Mouse (Mus musculus): ENCODE measurements around the gene Agfg1. TPM values are rescaled to one million over a fixed set of nuclear protein-coding genes. Genes with fewer than 3 reads are reported as not detected.

Agfg1 gene
- total and polyA plus RNA-seq, 3 experiments, result 34.1 to 58.6 TPM; not detected in 1

GRCm38 (mm10) chr1:82855729-82856128 is 16.4 kb downstream of the Agfg1 start (continued):
- peak; percentile 76 for TF ChIP-seq RCOR1 (IDR thresholded peaks at IDR 0.05; ENCODE audit: low read depth, low read length)

GRCm38 (mm10) chr1:82858236-82858635 is 19.0 kb downstream of the Agfg1 start:
- H3K9ac ChIP-seq (ENCODE audit: control insufficient read depth, low read depth, low read length, poor library complexity, severe bottlenecking), result no peak overlapping the region
- H3K79me2 ChIP-seq (ENCODE audit: control insufficient read depth, insufficient read depth, low read length, poor library complexity), result peaks cover 22% of the 10 kb centered on the region
- no peaks in the 10 kb centered on the region for H3K9me3 ChIP-seq (replicated peaks; ENCODE audit: insufficient read depth, low read length)
- no peaks in the 10 kb centered on the region for H3K27me3 ChIP-seq (ENCODE audit: control insufficient read depth in 1 of 2, insufficient read depth in 2 of 2, low read length in 2 of 2)
- H3K4me3 ChIP-seq (ENCODE audit: control insufficient read depth in 1 of 2, insufficient read depth in 1 of 2, low read depth in 2 of 2, low read length in 2 of 2), result no peak overlapping the region
- no peak overlapping the region for H3K27ac ChIP-seq (ENCODE audit: control insufficient read depth, low read depth, low read length)
- DNase-seq (ENCODE audit: low read depth, low spot score), result no peak
- TF ChIP-seq CHD1 (IDR thresholded peaks at IDR 0.05; ENCODE audit: low read depth, low read length) (no peak), MXI1 (IDR thresholded peaks at IDR 0.05; ENCODE audit: low read depth, low read length) (no peak), POLR2AphosphoS5 (IDR thresholded peaks at IDR 0.05; ENCODE audit: borderline replicate concordance, low read depth, low read length) (no peak), MYB (IDR thresholded peaks at IDR 0.05; ENCODE audit: low read depth, low read length) (no peak), TBP (IDR thresholded peaks at IDR 0.05; ENCODE audit: low read depth, low read length) (no peak), HCFC1 (IDR thresholded peaks at IDR 0.05; ENCODE audit: low read depth, low read length) (no peak), CHD2 (IDR thresholded peaks at IDR 0.05; ENCODE audit: low read length) (no peak)
- peaks cover 7 to 12% of the 10 kb centered on the region in 2 experiments for H3K4me1 ChIP-seq (ENCODE audit: control insufficient read depth in 1 of 2, insufficient read depth in 2 of 2, low read length in 2 of 2)
- peaks cover 4 to 14% of the 10 kb centered on the region in 2 experiments; a peak in 3 of 4 replicates for H3K36me3 ChIP-seq (ENCODE audit: control insufficient read depth in 1 of 2, insufficient read depth in 2 of 2, low read length in 2 of 2)

- TF ChIP-seq EP300 (IDR thresholded peaks at IDR 0.05; ENCODE audit: low read depth in 1 of 2, low read length in 2 of 2) (no peak), NELFE (IDR thresholded peaks at IDR 0.05; ENCODE audit: low read depth, low read length) (no peak), UBTF (IDR thresholded peaks at IDR 0.05; ENCODE audit: borderline replicate concordance, insufficient read depth, low read depth, low read length) (no peak), SMC3 (IDR thresholded peaks at IDR 0.05; ENCODE audit: low read depth, low read length) (no peak)
- Histone ChIP-seq H3K4me3 (ENCODE audit: control insufficient read depth in 1 of 2, insufficient read depth in 1 of 2, low read depth in 2 of 2, low read length in 2 of 2) (no peak overlapping the region), H3K9me3 (replicated peaks; ENCODE audit: insufficient read depth, low read length) (no peaks in the 10 kb centered on the region), H3K79me2 (ENCODE audit: control insufficient read depth, insufficient read depth, low read length, poor library complexity) (peaks cover 20% of the 10 kb centered on the region), H3K4me1 (ENCODE audit: control insufficient read depth in 1 of 2, insufficient read depth in 2 of 2, low read length in 2 of 2) (peaks cover 3 to 13% of the 10 kb centered on the region in 2 experiments; a peak in 3 of 4 replicates), H3K36me3 (ENCODE audit: control insufficient read depth in 1 of 2, insufficient read depth in 2 of 2, low read length in 2 of 2) (peaks cover 5 to 18% of the 10 kb centered on the region in 2 experiments; a peak in 3 of 4 replicates), H3K27me3 (ENCODE audit: control insufficient read depth in 1 of 2, insufficient read depth in 2 of 2, low read length in 2 of 2) (no peaks in the 10 kb centered on the region), H3K27ac (ENCODE audit: control insufficient read depth, low read depth, low read length) (no peak overlapping the region), H3K9ac (ENCODE audit: control insufficient read depth, low read depth, low read length, poor library complexity, severe bottlenecking) (no peak overlapping the region)
- no peak for DNase-seq (ENCODE audit: low read depth, low spot score)
These were observed 21.1 kb downstream of the Agfg1 start for GRCm38 (mm10) chr1:82860391-82860790.

GRCm38 (mm10) chr1:82870202-82870601 is 30.9 kb downstream of the Agfg1 start:
- H3K9ac ChIP-seq (ENCODE audit: control insufficient read depth, low read depth, low read length, poor library complexity, severe bottlenecking), result no peak overlapping the region
- TF ChIP-seq MXI1 (IDR thresholded peaks at IDR 0.05; ENCODE audit: low read depth, low read length) (no peak), ZC3H11A (IDR thresholded peaks at IDR 0.05; ENCODE audit: low read depth, low read length) (no peak), GABPA (IDR thresholded peaks at IDR 0.05; ENCODE audit: low read depth, low read length) (no peak), MAX (IDR thresholded peaks at IDR 0.05; ENCODE audit: low read length) (no peak), ETS1 (IDR thresholded peaks at IDR 0.05; ENCODE audit: low read depth, low read length) (no peak), USF2 (IDR thresholded peaks at IDR 0.05; ENCODE audit: borderline replicate concordance in 1 of 2, insufficient read depth in 1 of 2, low read depth in 1 of 2, low read length in 2 of 2) (no peak), ELF1 (IDR thresholded peaks at IDR 0.05; ENCODE audit: low read depth, low read length) (no peak)
- no peaks in the 10 kb centered on the region for H3K27me3 ChIP-seq (ENCODE audit: control insufficient read depth in 1 of 2, insufficient read depth in 2 of 2, low read length in 2 of 2)
- H3K4me1 ChIP-seq (ENCODE audit: control insufficient read depth in 1 of 2, insufficient read depth in 2 of 2, low read length in 2 of 2), result no peaks in the 10 kb centered on the region
- DNase-seq (ENCODE audit: low read depth, low spot score), result no peak
- 0 out of 2 replicates have a peak, but pooled peaks cover 4% of the 10 kb centered on the region for H3K79me2 ChIP-seq (ENCODE audit: control insufficient read depth, insufficient read depth, low read length, poor library complexity)
- no peaks in the 10 kb centered on the region for H3K9me3 ChIP-seq (replicated peaks; ENCODE audit: insufficient read depth, low read length)
- H3K27ac ChIP-seq (ENCODE audit: control insufficient read depth, low read depth, low read length), result no peak overlapping the region
- no peak overlapping the region for H3K4me3 ChIP-seq (ENCODE audit: control insufficient read depth in 1 of 2, insufficient read depth in 1 of 2, low read depth in 2 of 2, low read length in 2 of 2)
- H3K36me3 ChIP-seq (ENCODE audit: control insufficient read depth in 1 of 2, insufficient read depth in 2 of 2, low read length in 2 of 2), result peaks cover 5 to 12% of the 10 kb centered on the region in 2 experiments
